Mouse (Mus musculus) kidney, postnatal 0 days (tissue): ENCODE data around the gene E130308A19Rik. TPM values are rescaled to one million over a fixed set of nuclear protein-coding genes. Genes with fewer than 3 reads are reported as not detected.

Source experiments
- ATAC-seq: fragments of 200-750 bp; cut with Nextera tagmentation; replicated peaks from 2 replicates; pipeline ENCODE4 v1.8.0; 2017; ENCODE audit warnings: low read depth, moderate number of reproducible peaks, moderate TSS enrichment, moderate library complexity; ENCODE audit not compliant: low FRiP score
- DNase-seq: peaks from one replicate; pipeline ENCODE4 v3.0.0-alpha.2; 2016; ENCODE audit warnings: low spot score
- H3K27ac ChIP-seq: fragments of 300-500 bp; sonication (generic); 2 replicates; pipeline ENCODE4 v1.5.1; 2014; ENCODE audit warnings: mild to moderate bottlenecking
- H3K27me3 ChIP-seq: fragments of 300-500 bp; sonication (generic); 2 replicates; pipeline ENCODE4 v1.6.1; 2014; ENCODE audit warnings: low read length, mixed read lengths; ENCODE audit not compliant: insufficient read depth
- H3K36me3 ChIP-seq: fragments of 300-500 bp; sonication (generic); 2 replicates; pipeline ENCODE4 v1.6.1; 2014; ENCODE audit warnings: low read length, mixed read lengths; ENCODE audit not compliant: insufficient read depth
- H3K4me1 ChIP-seq: fragments of 300-500 bp; sonication (generic); replicated peaks from 2 replicates; pipeline ENCODE4 v1.6.1; 2014; ENCODE audit warnings: antibody characterized with exemption, low read length, mixed read lengths; ENCODE audit not compliant: insufficient read depth
- H3K4me2 ChIP-seq: fragments of 300-500 bp; sonication (generic); 2 replicates; pipeline ENCODE4 v1.6.1; 2014; ENCODE audit warnings: mild to moderate bottlenecking, low read length, moderate library complexity, mixed read lengths
- H3K4me3 ChIP-seq: fragments of 300-500 bp; sonication (generic); replicated peaks from 2 replicates; pipeline ENCODE4 v1.5.1; 2014; ENCODE audit warnings: low read depth, low read length
- H3K9ac ChIP-seq: fragments of 300-500 bp; sonication (generic); 2 replicates; pipeline ENCODE4 v1.6.1; 2014; ENCODE audit warnings: low read depth, low read length
- H3K9me3 ChIP-seq: fragments of 300-500 bp; sonication (generic); replicated peaks from 2 replicates; pipeline ENCODE4 v1.6.1; 2016; ENCODE audit warnings: low read length, inconsistent platforms, mixed read lengths
- CTCF ChIP-seq: IDR thresholded peaks from 2 replicates; pipeline ENCODE4 v1.5.1; 2016; ENCODE audit warnings: antibody characterized with exemption, low read depth, mild to moderate bottlenecking, moderate library complexity
- WGBS: fragments of 180-500 bp; shearing (Covaris S2); extraction: QIAGEN DNeasy Blood & Tissue Kit; methylation state at CpG from one replicate; pipeline ENCODE4 v1.1.7; 2014; 5-methylcytosine and 5-hydroxymethylcytosine counted together
- polyA plus RNA-seq: library from polyadenylated mRNA; unstranded; fragments of >200 nt; fragmentation: Nextera tagmentation; extraction: Ambion mirVana; gene quantifications from 2 replicates; pipeline ENCODE4 v1.2.1, GENCODE M21; 2015

Gene E130308A19Rik
- polyA plus RNA-seq, 1 experiment from 2014 or later: 29.0 TPM

- no peak overlapping the region for H3K9ac ChIP-seq
- no peak overlapping the region for H3K4me3 ChIP-seq
- no peaks in the 10 kb centered on the region for H3K36me3 ChIP-seq
- H3K4me2 ChIP-seq: no peak overlapping the region
- DNase-seq (no peak), ATAC-seq (no peak)
- 77% methylated on average over 4 of the region's 4 CpGs for WGBS
- no peaks in the 10 kb centered on the region for H3K4me1 ChIP-seq
- no peaks in the 10 kb centered on the region for H3K9me3 ChIP-seq
- H3K27ac ChIP-seq: no peak overlapping the region
- TF ChIP-seq CTCF: no peak
- H3K27me3 ChIP-seq: no peaks in the 10 kb centered on the region
Observed at GRCm38 (mm10) chr4:59699014-59699792, 73.2 kb downstream of the E130308A19Rik start.

- H3K4me1 ChIP-seq: no peaks in the 10 kb centered on the region; the same call in 1 of the 2 replicates
- no peaks in the 10 kb centered on the region for H3K27me3 ChIP-seq
- H3K9me3 ChIP-seq: no peaks in the 10 kb centered on the region
- no peak overlapping the region for H3K4me3 ChIP-seq
- no peak overlapping the region for H3K27ac ChIP-seq
- H3K4me2 ChIP-seq: no peak overlapping the region
- no peaks in the 10 kb centered on the region for H3K36me3 ChIP-seq
- no peak for DNase-seq
- no peak overlapping the region for H3K9ac ChIP-seq
- no peak for ATAC-seq
- no peak for TF ChIP-seq CTCF
- 82% methylated on average over 5 of the region's 5 CpGs for WGBS
Observed at GRCm38 (mm10) chr4:59709321-59709720, 83.3 kb downstream of the E130308A19Rik start.

GRCm38 (mm10) chr4:59710736-59711389, 84.9 kb downstream of the E130308A19Rik start:
- Histone ChIP-seq H3K27ac (0 out of 2 replicates have a peak overlapping the region, but pooled peaks have one; percentile 10), H3K27me3 (no peaks in the 10 kb centered on the region), H3K9me3 (no peaks in the 10 kb centered on the region), H3K4me1 (peaks cover 3% of the 10 kb centered on the region), H3K4me3 (no peak overlapping the region), H3K36me3 (no peaks in the 10 kb centered on the region), H3K9ac (no peak overlapping the region), H3K4me2 (no peak overlapping the region)
- peak; percentile 74 for DNase-seq
- 35% methylated on average over 8 of the region's 8 CpGs for WGBS
- peak; percentile 33; the same call in 1 of the 2 replicates for ATAC-seq
- no peak for TF ChIP-seq CTCF

GRCm38 (mm10) chr4:59712451-59712850, 86.4 kb downstream of the E130308A19Rik start:
- Histone ChIP-seq H3K36me3 (no peaks in the 10 kb centered on the region), H3K9ac (no peak overlapping the region), H3K27ac (0 out of 2 replicates have a peak overlapping the region, but pooled peaks have one; percentile 19), H3K4me3 (no peak overlapping the region), H3K4me2 (no peak overlapping the region), H3K9me3 (no peaks in the 10 kb centered on the region), H3K4me1 (peaks cover 16% of the 10 kb centered on the region), H3K27me3 (no peaks in the 10 kb centered on the region)
- WGBS: 44% methylated on average over 6 of the region's 6 CpGs
- TF ChIP-seq CTCF: no peak
- ATAC-seq (no peak), DNase-seq (no peak)

GRCm38 (mm10) chr4:59712955-59713354, 86.9 kb downstream of the E130308A19Rik start:
- ATAC-seq: no peak
- Histone ChIP-seq H3K4me3 (no peak overlapping the region), H3K4me2 (no peak overlapping the region), H3K27ac (no peak overlapping the region), H3K36me3 (no peaks in the 10 kb centered on the region), H3K9ac (no peak overlapping the region), H3K27me3 (no peaks in the 10 kb centered on the region), H3K4me1 (peaks cover 19% of the 10 kb centered on the region), H3K9me3 (no peaks in the 10 kb centered on the region)
- WGBS: 47% methylated on average over 2 of the region's 2 CpGs
- no peak for TF ChIP-seq CTCF
- no peak for DNase-seq

GRCm38 (mm10) chr4:59714472-59714871, 88.5 kb downstream of the E130308A19Rik start:
- Histone ChIP-seq H3K9ac (no peak overlapping the region), H3K4me1 (peaks cover 23% of the 10 kb centered on the region), H3K4me3 (no peak overlapping the region), H3K36me3 (no peaks in the 10 kb centered on the region), H3K9me3 (no peaks in the 10 kb centered on the region), H3K27me3 (no peaks in the 10 kb centered on the region), H3K4me2 (no peak overlapping the region), H3K27ac (no peak overlapping the region)
- WGBS: 58% methylated on average over 6 of the region's 6 CpGs
- no peak for TF ChIP-seq CTCF
- ATAC-seq: peak; percentile 55
- no peak for DNase-seq
